Mouse (Mus musculus) limb, embryonic 15.5 days (tissue): ENCODE measurements around the gene Bbip1. TPM values are rescaled to one million over a fixed set of nuclear protein-coding genes. Genes with fewer than 3 reads are reported as not detected.
"Not testable (repeated sequence)": the region's sequence is repeated elsewhere in the genome, so short reads cannot be mapped to it uniquely, and the experiment has no call there.

Source experiments
- ATAC-seq: fragments of 200-750 bp; cut with Nextera tagmentation; 2 replicates; pipeline ENCODE4 v1.8.0; 2017; ENCODE audit warnings: low read depth, moderate TSS enrichment; ENCODE audit not compliant: insufficient number of reproducible peaks, low FRiP score, low TSS enrichment
- H3K27ac ChIP-seq: fragments of 300-500 bp; sonication (generic); 2 replicates; pipeline ENCODE4 v1.5.1; 2015; ENCODE audit warnings: moderate library complexity, mild to moderate bottlenecking, inconsistent platforms
- H3K27me3 ChIP-seq: fragments of 300-500 bp; sonication (generic); 2 replicates; pipeline ENCODE4 v1.6.1; 2015; ENCODE audit warnings: inconsistent platforms
- H3K36me3 ChIP-seq: fragments of 300-500 bp; sonication (generic); 2 replicates; pipeline ENCODE4 v1.6.1; 2015; ENCODE audit warnings: inconsistent platforms
- H3K4me1 ChIP-seq: fragments of 300-500 bp; sonication (generic); 2 replicates; pipeline ENCODE4 v1.6.1; 2015; ENCODE audit warnings: inconsistent platforms
- H3K4me2 ChIP-seq: fragments of 300-500 bp; sonication (generic); 2 replicates; pipeline ENCODE4 v1.6.1; 2015; ENCODE audit warnings: mild to moderate bottlenecking, inconsistent platforms
- H3K4me3 ChIP-seq: fragments of 300-500 bp; sonication (generic); 2 replicates; pipeline ENCODE4 v1.5.1; 2015; ENCODE audit warnings: mild to moderate bottlenecking, inconsistent platforms
- H3K9ac ChIP-seq: fragments of 300-500 bp; sonication (generic); 2 replicates; pipeline ENCODE4 v1.6.1; 2015; ENCODE audit warnings: inconsistent platforms
- H3K9me3 ChIP-seq: fragments of 300-500 bp; sonication (generic); 2 replicates; pipeline ENCODE4 v1.6.1; 2016; ENCODE audit warnings: inconsistent platforms
- WGBS: fragments of 180-500 bp; shearing (Covaris S2); methylation state at CpG from one replicate; pipeline ENCODE4 v1.1.7; 2015; 5-methylcytosine and 5-hydroxymethylcytosine counted together
- polyA plus RNA-seq: library from polyadenylated mRNA; unstranded; fragments of >200 nt; fragmentation: Nextera tagmentation; extraction: Ambion mirVana; gene quantifications from 2 replicates; pipeline ENCODE4 v1.2.1, GENCODE M21; 2015

Bbip1 gene
- 59.5 and 62.5 TPM in 2 replicates for polyA plus RNA-seq

GRCm38 (mm10) chr19:53943802-53944785, at the start of gene Bbip1, which contains the start of gene Shoc2:
Bbip1 (minus strand) TSS chr19:53944627.
Shoc2 (plus strand) TSS chr19:53944306.
- peak; percentile 95 for ATAC-seq
- Histone ChIP-seq H3K4me2 (peak within 1 kb of the TSS; percentile 64), H3K4me3 (peak within 1 kb of the TSS; percentile 98), H3K27me3 (no peaks in the 10 kb centered on the region), H3K4me1 (peaks cover 13% of the 10 kb centered on the region), H3K9ac (peak within 1 kb of the TSS; percentile 95), H3K9me3 (no peaks in the 10 kb centered on the region), H3K27ac (peak within 1 kb of the TSS; percentile 99), H3K36me3 (no peaks in the 10 kb centered on the region)
- under 1% methylated on average over 55 of the region's 62 CpGs for WGBS

- H3K36me3 ChIP-seq, result peaks cover 7% of the 10 kb centered on the region; the same call in 1 of the 2 replicates
- no peaks in the 10 kb centered on the region for H3K27me3 ChIP-seq
- H3K4me2 ChIP-seq, result no peak overlapping the region
- no peak overlapping the region for H3K27ac ChIP-seq
- WGBS, result 80% methylated on average over 3 of the region's 3 CpGs
- H3K4me3 ChIP-seq, result no peak overlapping the region
- H3K9me3 ChIP-seq, result no peaks in the 10 kb centered on the region
- no peak overlapping the region for H3K9ac ChIP-seq
- no peaks in the 10 kb centered on the region for H3K4me1 ChIP-seq
- no peak for ATAC-seq
Measured at GRCm38 (mm10) chr19:53993860-53994259, 49.4 kb upstream of the Bbip1 start.

GRCm38 (mm10) chr19:53990538-53990937, 46.1 kb upstream of the Bbip1 start:
- WGBS, result 88% methylated on average over 2 of the region's 2 CpGs
- Histone ChIP-seq H3K9me3 (no peaks in the 10 kb centered on the region), H3K4me3 (no peak overlapping the region), H3K4me1 (no peaks in the 10 kb centered on the region), H3K27me3 (no peaks in the 10 kb centered on the region), H3K36me3 (peaks cover 16% of the 10 kb centered on the region), H3K4me2 (no peak overlapping the region), H3K27ac (no peak overlapping the region), H3K9ac (no peak overlapping the region)
- ATAC-seq, result no peak

GRCm38 (mm10) chr19:53984628-53985027, 40.2 kb upstream of the Bbip1 start:
- Histone ChIP-seq H3K4me3 (no peak overlapping the region), H3K27me3 (no peaks in the 10 kb centered on the region), H3K4me1 (peaks cover 6% of the 10 kb centered on the region), H3K36me3 (peaks cover 12% of the 10 kb centered on the region), H3K9me3 (no peaks in the 10 kb centered on the region), H3K9ac (no peak overlapping the region), H3K4me2 (no peak overlapping the region), H3K27ac (no peak overlapping the region)
- no peak for ATAC-seq
- 96% methylated on average over 3 of the region's 3 CpGs for WGBS

GRCm38 (mm10) chr19:53983336-53983735, 38.9 kb upstream of the Bbip1 start:
- ATAC-seq, result no peak

GRCm38 (mm10) chr19:53982041-53982440, 37.6 kb upstream of the Bbip1 start:
- peak overlapping the region; percentile 27; the same call in 1 of the 2 replicates for H3K27ac ChIP-seq
- no peaks in the 10 kb centered on the region for H3K27me3 ChIP-seq
- H3K9me3 ChIP-seq, result no peaks in the 10 kb centered on the region
- peaks cover 6% of the 10 kb centered on the region for H3K4me1 ChIP-seq
- no peak overlapping the region for H3K4me2 ChIP-seq
- ATAC-seq, result no peak
- WGBS, result 42% methylated on average over 3 of the region's 3 CpGs
- no peak overlapping the region for H3K4me3 ChIP-seq
- no peak overlapping the region for H3K9ac ChIP-seq
- H3K36me3 ChIP-seq, result no peaks in the 10 kb centered on the region

More at GRCm38 (mm10) chr19:53983336-53983735, 38.9 kb upstream of the Bbip1 start:
- Histone ChIP-seq H3K36me3 (peaks cover 9% of the 10 kb centered on the region), H3K4me1 (peaks cover 6% of the 10 kb centered on the region), H3K27ac (no peak overlapping the region), H3K4me3 (no peak overlapping the region), H3K9ac (no peak overlapping the region), H3K4me2 (no peak overlapping the region), H3K27me3 (no peaks in the 10 kb centered on the region), H3K9me3 (no peaks in the 10 kb centered on the region)
- 92% methylated on average over 1 of the region's 1 CpGs for WGBS

- Histone ChIP-seq H3K4me1 (0 out of 2 replicates have a peak, but pooled peaks cover 4% of the 10 kb centered on the region), H3K36me3 (peaks cover 3% of the 10 kb centered on the region; the same call in 1 of the 2 replicates), H3K4me2 (no peak overlapping the region), H3K27ac (no peak overlapping the region), H3K27me3 (no peaks in the 10 kb centered on the region), H3K9me3 (no peaks in the 10 kb centered on the region), H3K4me3 (no peak overlapping the region), H3K9ac (no peak overlapping the region)
- WGBS, result 85% methylated on average over 1 of the region's 1 CpGs
- ATAC-seq, result no peak
Measured at GRCm38 (mm10) chr19:53973656-53974055, 29.2 kb upstream of the Bbip1 start.

- ATAC-seq, result no peak
Measured at GRCm38 (mm10) chr19:53971938-53972337, 27.5 kb upstream of the Bbip1 start.

GRCm38 (mm10) chr19:53969226-53969625, 24.8 kb upstream of the Bbip1 start:
- Histone ChIP-seq H3K36me3 (no peaks in the 10 kb centered on the region), H3K4me2 (no peak overlapping the region), H3K27me3 (no peaks in the 10 kb centered on the region), H3K27ac (no peak overlapping the region), H3K9ac (no peak overlapping the region), H3K9me3 (no peaks in the 10 kb centered on the region), H3K4me3 (no peak overlapping the region), H3K4me1 (0 out of 2 replicates have a peak, but pooled peaks cover 4% of the 10 kb centered on the region)
- 83% methylated on average over 3 of the region's 3 CpGs for WGBS
- no peak for ATAC-seq

More at GRCm38 (mm10) chr19:53971938-53972337, 27.5 kb upstream of the Bbip1 start:
- H3K4me2 ChIP-seq, result no peak overlapping the region
- H3K27ac ChIP-seq, result no peak overlapping the region
- WGBS, result 56% methylated on average over 7 of the region's 7 CpGs
- no peak overlapping the region for H3K9ac ChIP-seq
- no peaks in the 10 kb centered on the region for H3K27me3 ChIP-seq
- no peak overlapping the region for H3K4me3 ChIP-seq
- 0 out of 2 replicates have a peak, but pooled peaks cover 4% of the 10 kb centered on the region for H3K4me1 ChIP-seq
- no peaks in the 10 kb centered on the region for H3K9me3 ChIP-seq
- H3K36me3 ChIP-seq, result peaks cover 3% of the 10 kb centered on the region; the same call in 1 of the 2 replicates

- H3K36me3 ChIP-seq, result 0 out of 2 replicates have a peak, but pooled peaks cover 3% of the 10 kb centered on the region
- H3K4me3 ChIP-seq, result no peak overlapping the region
- no peaks in the 10 kb centered on the region for H3K4me1 ChIP-seq
- no peak overlapping the region for H3K27ac ChIP-seq
- H3K27me3 ChIP-seq, result no peaks in the 10 kb centered on the region
- no peak overlapping the region for H3K9ac ChIP-seq
- H3K4me2 ChIP-seq, result no peak overlapping the region
- ATAC-seq, result no peak
- WGBS, result 88% methylated on average over 10 of the region's 10 CpGs
- H3K9me3 ChIP-seq, result no peaks in the 10 kb centered on the region
Measured at GRCm38 (mm10) chr19:53964910-53965633, 20.6 kb upstream of the Bbip1 start.

GRCm38 (mm10) chr19:53964347-53964746, 19.9 kb upstream of the Bbip1 start:
- H3K4me2 ChIP-seq, H3K4me1 ChIP-seq, H3K27ac ChIP-seq, ATAC-seq, H3K4me3 ChIP-seq, H3K27me3 ChIP-seq, H3K9me3 ChIP-seq, H3K36me3 ChIP-seq, H3K9ac ChIP-seq: not testable (repeated sequence)
- 95% methylated on average over 3 of the region's 3 CpGs for WGBS
